ENCODE assay signal across 16 mouse cellular contexts in the genomic region with DNA sequence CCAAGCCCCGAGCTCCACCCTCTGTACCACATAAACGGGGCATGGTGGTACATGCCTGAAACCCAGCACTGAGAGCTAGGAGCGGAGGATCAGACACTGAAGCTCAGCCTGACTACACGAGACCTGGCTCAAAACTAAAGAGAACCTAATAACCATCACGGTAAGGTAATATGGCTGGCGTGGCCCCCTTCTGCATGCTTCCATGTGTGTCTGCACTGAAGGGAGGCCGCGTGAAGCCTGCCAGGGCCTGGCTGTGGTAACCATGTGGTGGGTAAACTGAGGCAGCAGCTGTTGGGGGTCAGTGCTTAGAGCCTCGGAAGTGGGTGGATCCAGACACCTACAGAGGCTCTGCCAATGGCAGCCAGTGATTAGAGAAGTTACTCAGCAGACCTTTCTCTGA.
"Had no signal": no experiment of that assay in that cellular context is flagged by ENCODE, and none has a peak within 500 bp of the region (broad histone marks: within the 10 kb centered on the region; RNA-seq: fewer than 3 reads in every experiment).

No protein-coding gene starts in this region.

- H3K9me3 ChIP-seq: neural tube, embryonic 13.5 days; neural tube, embryonic 15.5 days; stomach, embryonic 15.5 days had no signal

- H3K36me3 ChIP-seq: neural tube, embryonic 13.5 days; neural tube, embryonic 15.5 days; stomach, embryonic 15.5 days had no signal

- H3K4me3 ChIP-seq: neural tube, embryonic 13.5 days; neural tube, embryonic 15.5 days; stomach, embryonic 15.5 days had no signal

- H3K9ac ChIP-seq: neural tube, embryonic 13.5 days; neural tube, embryonic 15.5 days; stomach, embryonic 15.5 days had no signal

- H3K4me2 ChIP-seq: neural tube, embryonic 13.5 days; neural tube, embryonic 15.5 days; stomach, embryonic 15.5 days had no signal

- H3K27me3 ChIP-seq: neural tube, embryonic 13.5 days; neural tube, embryonic 15.5 days; stomach, embryonic 15.5 days had no signal

- DNase-seq: retina, postnatal 1 day; right cerebral cortex, adult 18-20 months; right cerebral cortex, postnatal 14 days; right cerebral cortex, postnatal 25 days; right cerebral cortex, postnatal 4 days; spleen, adult 18-20 months; thymus, adult 18-20 months; thymus, adult 2 months; thymus, postnatal 14 days; thymus, postnatal 25 days; thymus, postnatal 36 days; thymus, postnatal 4 days had no signal

- H3K27ac ChIP-seq: neural tube, embryonic 13.5 days; neural tube, embryonic 15.5 days; stomach, embryonic 15.5 days; stomach, postnatal 0 days had no signal
